Mouse (Mus musculus): ENCODE results near the gene AL731706.1. TPM values are rescaled to one million over a fixed set of nuclear protein-coding genes. Genes with fewer than 3 reads are reported as not detected.

The AL731706.1 gene
- polyA plus RNA-seq (2015; fragmentation: Nextera tagmentation; extraction: Ambion mirVana), result 15.4 and 17.1 TPM in 2 replicates

DNA sequence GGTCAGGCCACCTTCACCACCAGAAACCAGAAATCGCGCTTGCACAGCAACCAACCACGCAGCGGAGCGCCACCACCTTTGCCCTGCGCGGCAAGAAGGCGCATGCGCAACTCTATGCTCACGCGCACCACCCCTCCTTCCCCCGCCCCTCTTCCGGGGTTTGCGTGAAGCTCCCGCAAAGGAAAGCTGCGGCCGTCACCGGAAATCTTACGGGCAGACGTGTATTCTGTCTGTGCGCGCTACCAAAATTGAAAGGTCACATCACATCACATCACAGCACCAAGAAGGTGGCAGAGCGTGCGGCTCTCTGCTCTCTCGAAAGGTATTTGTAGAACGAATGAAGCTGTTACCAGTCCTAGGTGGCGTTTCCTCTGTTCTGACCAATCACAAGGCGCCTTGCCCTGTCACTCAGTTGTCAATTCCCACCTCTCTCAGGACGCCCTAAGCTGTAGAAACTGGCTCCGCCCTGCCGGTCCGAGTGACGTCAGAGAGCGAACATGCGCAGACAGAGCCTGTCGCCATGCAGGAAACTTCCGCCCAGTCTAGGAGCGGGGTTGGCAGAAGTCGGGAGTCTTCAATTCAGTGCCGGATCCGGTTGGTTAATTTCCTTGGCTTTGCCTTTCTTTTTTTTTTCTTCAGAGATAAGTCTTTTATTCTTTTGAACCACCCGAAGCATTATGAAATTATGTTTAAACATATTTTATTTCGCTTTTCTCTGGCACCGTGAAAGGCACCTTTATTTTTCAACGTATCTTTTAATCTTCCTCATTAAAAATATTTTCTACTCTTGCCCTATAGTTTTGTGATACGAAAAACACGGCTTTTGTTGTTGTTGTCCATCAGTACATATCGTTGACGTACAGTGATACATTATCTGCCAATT lies at the start of gene AL731706.1, which contains the start of the genes Slx4ip and Mkks:
Gene AL731706.1, minus strand, starts transcription at position 322 of the 883 bp plus-strand sequence.
Gene Slx4ip, plus strand, starts transcription at position 151 of the 883 bp plus-strand sequence.
Gene Mkks, minus strand, starts transcription at position 322 of the 883 bp plus-strand sequence.

GRCm38 (mm10) chr2:136885579-136885978 lies 5.6 kb downstream of the AL731706.1 start, which contains the start of gene AL731706.2:
TSS of gene AL731706.2 (minus strand) at chr2:136885679.

Other genes with a start within 250 kb of the AL731706.1 start
- not detected in 2 replicates for gene Snap25, start 177.9 kb downstream of the AL731706.1 start, polyA plus RNA-seq (2015; fragmentation: Nextera tagmentation; extraction: Ambion mirVana)
- gene AL731706.2, start 5.7 kb downstream of the AL731706.1 start, polyA plus RNA-seq (2015; fragmentation: Nextera tagmentation; extraction: Ambion mirVana), result 15.0 and 15.8 TPM in 2 replicates
- gene Slx4ip, start 171 bp downstream of the AL731706.1 start, polyA plus RNA-seq (2015; fragmentation: Nextera tagmentation; extraction: Ambion mirVana), result 3.4 and 3.5 TPM in 2 replicates
- gene Mkks, start within 50 bp of the AL731706.1 start, polyA plus RNA-seq (2015; fragmentation: Nextera tagmentation; extraction: Ambion mirVana), result 4.4 and 8.2 TPM in 2 replicates
- gene Jag1, start 225.3 kb upstream of the AL731706.1 start, polyA plus RNA-seq (2015; fragmentation: Nextera tagmentation; extraction: Ambion mirVana), result 5.4 and 6.5 TPM in 2 replicates

Measured in spleen, postnatal 0 days (tissue).